Comparison of ENCODE assay signal across 25 mouse cellular contexts in the genomic region with DNA sequence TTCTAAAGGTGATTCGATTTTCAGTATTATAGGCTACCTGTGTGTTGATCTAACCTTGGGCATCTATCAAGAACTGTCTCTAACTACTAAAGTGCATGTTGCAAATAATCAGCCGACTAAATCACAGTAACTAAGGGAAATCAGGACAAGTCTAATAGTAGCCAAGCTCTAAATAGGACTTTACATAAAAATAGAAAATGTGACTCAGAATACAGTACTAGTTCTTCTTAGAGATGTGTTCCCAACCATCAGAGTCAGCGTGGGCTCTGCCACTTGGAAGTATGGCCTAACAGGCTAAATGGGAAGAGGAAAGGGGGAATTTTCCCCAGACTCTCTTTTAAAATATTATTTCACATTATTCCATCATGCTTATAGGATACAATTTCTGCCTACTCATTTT.
A peak's percentile ranks its signal among the peaks of the same experiment; 100 is the strongest.
DNase-seq lines count a peak whose midpoint lies in the region; ATAC-seq and TF ChIP-seq lines count a peak whose summit lies in the region.
"Had no signal": no experiment of that assay in that cellular context is flagged by ENCODE, and none has a peak within 500 bp of the region (broad histone marks: within the 10 kb centered on the region; RNA-seq: fewer than 3 reads in every experiment).

No protein-coding gene starts in this region.

- WGBS in heart, adult 2 months, result 62% methylated on average over 3 of the region's 3 CpGs
- WGBS in thymus, adult 2 months, result 82% methylated on average over 3 of the region's 3 CpGs

- no peak for ATAC-seq in activated CD4-positive, CD25-positive, alpha-beta regulatory T cell, adult 4 months
- ATAC-seq: forebrain, embryonic 15.5 days; intestine, embryonic 16.5 days had no signal

- no peak overlapping the region for H3K4me3 ChIP-seq in heart, adult 2 months
- H3K4me3 ChIP-seq in thymus, adult 2 months (ENCODE audit: control insufficient read depth, insufficient read depth, low read length), result no peak overlapping the region
- H3K4me3 ChIP-seq: embryonic facial prominence, embryonic 13.5 days; forebrain, embryonic 10.5 days; forebrain, embryonic 15.5 days; hindbrain, embryonic 13.5 days; midbrain, embryonic 10.5 days; neural tube, embryonic 13.5 days had no signal

- intact Hi-C loops in heart, adult 2 months (cut with DNase I), result loop anchor here (10.0 kb wide), 2 partner anchors 120 to 590 kb away; no protein-coding TSS in a partner anchor
- intact Hi-C loops in heart, postnatal 14 days (cut with DNase I), result no loop called here

- no peaks in the 10 kb centered on the region for H3K79me2 ChIP-seq in heart, adult 2 months (replicated peaks; ENCODE audit: control insufficient read depth, insufficient read depth, low read length)

- no peak overlapping the region for H3K9ac ChIP-seq in heart, adult 2 months (ENCODE audit: low read depth, low read length)
- H3K9ac ChIP-seq: embryonic facial prominence, embryonic 13.5 days; forebrain, embryonic 15.5 days; hindbrain, embryonic 13.5 days; liver, embryonic 14.5 days; neural tube, embryonic 13.5 days had no signal

- TF ChIP-seq EP300 in heart, adult 2 months (IDR thresholded peaks at IDR 0.05; ENCODE audit: insufficient read depth, low read depth, low read length), result no peak

- no peak for DNase-seq in heart, adult 2 months
- DNase-seq in heart, postnatal 14 days, result no peak
- DNase-seq in right cerebral cortex, adult 18-20 months, result peak; percentile 23
- DNase-seq in right cerebral cortex, postnatal 25 days, result no peak
- peak; percentile 82 for DNase-seq in brain, adult 2 months (ENCODE audit: low read depth, low spot score)
- DNase-seq in thymus, adult 2 months, result no peak
- DNase-seq: B cell, adult 2 months; cerebellum, adult 11-12 months; cerebellum, adult 9-11 months; gastrocnemius, postnatal 10 days; heart, postnatal 4 days; kidney, postnatal 4 days; right cerebral cortex, postnatal 14 days; spleen, adult 18-20 months had no signal

- TF ChIP-seq POLR2A in heart, adult 2 months (IDR thresholded peaks at IDR 0.05; ENCODE audit: insufficient read depth, low read depth, low read length), result no peak
- TF ChIP-seq POLR2A in thymus, adult 2 months (IDR thresholded peaks at IDR 0.05; ENCODE audit: control insufficient read depth, extremely low read depth, insufficient read depth, low read length, poor library complexity), result no peak

- H3K27me3 ChIP-seq in heart, adult 2 months (ENCODE audit: control insufficient read depth, insufficient read depth, low read length), result no peaks in the 10 kb centered on the region
- H3K27me3 ChIP-seq in thymus, adult 2 months (ENCODE audit: control insufficient read depth, insufficient read depth, low read length), result no peaks in the 10 kb centered on the region
- H3K27me3 ChIP-seq: embryonic facial prominence, embryonic 13.5 days; forebrain, embryonic 15.5 days; hindbrain, embryonic 13.5 days; neural tube, embryonic 13.5 days had no signal

- no peak for TF ChIP-seq CTCF in heart, adult 2 months (IDR thresholded peaks at IDR 0.05)
- TF ChIP-seq CTCF in thymus, adult 2 months (IDR thresholded peaks at IDR 0.05; ENCODE audit: borderline replicate concordance, control insufficient read depth, extremely low read depth, insufficient read depth, low read length, poor library complexity), result no peak

- peak overlapping the region; percentile 45; the same call in 1 of the 2 replicates for H3K27ac ChIP-seq in heart, adult 2 months
- no peak overlapping the region for H3K27ac ChIP-seq in thymus, adult 2 months (ENCODE audit: control insufficient read depth, insufficient read depth, low read length)
- H3K27ac ChIP-seq: embryonic facial prominence, embryonic 13.5 days; forebrain, embryonic 10.5 days; forebrain, embryonic 15.5 days; hindbrain, embryonic 13.5 days; kidney, postnatal 0 days; liver, embryonic 14.5 days; midbrain, embryonic 10.5 days; neural tube, embryonic 13.5 days; stomach, postnatal 0 days had no signal

- H3K36me3 ChIP-seq in heart, adult 2 months (ENCODE audit: control insufficient read depth, insufficient read depth, low read length), result peaks cover 3% of the 10 kb centered on the region; the same call in 1 of the 2 replicates
- no peaks in the 10 kb centered on the region for H3K36me3 ChIP-seq in thymus, adult 2 months (ENCODE audit: control insufficient read depth, insufficient read depth, low read length)
- H3K36me3 ChIP-seq: embryonic facial prominence, embryonic 13.5 days; forebrain, embryonic 10.5 days; forebrain, embryonic 15.5 days; hindbrain, embryonic 13.5 days; midbrain, embryonic 10.5 days; neural tube, embryonic 13.5 days had no signal

- peaks cover 2% of the 10 kb centered on the region; the same call in 1 of the 2 replicates for H3K4me1 ChIP-seq in heart, adult 2 months (ENCODE audit: control insufficient read depth, insufficient read depth, low read length)
- no peaks in the 10 kb centered on the region for H3K4me1 ChIP-seq in thymus, adult 2 months (replicated peaks; ENCODE audit: control insufficient read depth, insufficient read depth, low read length)
- H3K4me1 ChIP-seq: embryonic facial prominence, embryonic 13.5 days; forebrain, embryonic 10.5 days; forebrain, embryonic 15.5 days; hindbrain, embryonic 13.5 days; midbrain, embryonic 10.5 days; neural tube, embryonic 13.5 days had no signal

Comparison
In these comparisons a context has a peak if more than half of its experiments do, and no peak if none do; other contexts are left out.
1. DNase-seq: peak in right cerebral cortex, adult 18-20 months (single experiment) and brain, adult 2 months (single experiment); none in heart, adult 2 months (0 of 2), heart, postnatal 14 days (0 of 2), right cerebral cortex, postnatal 25 days (single experiment) and thymus, adult 2 months (single experiment).